Mouse (Mus musculus): ENCODE data around the gene Smim7.
A peak's percentile ranks its signal among the peaks of the same experiment; 100 is the strongest.

The Smim7 gene

DNA sequence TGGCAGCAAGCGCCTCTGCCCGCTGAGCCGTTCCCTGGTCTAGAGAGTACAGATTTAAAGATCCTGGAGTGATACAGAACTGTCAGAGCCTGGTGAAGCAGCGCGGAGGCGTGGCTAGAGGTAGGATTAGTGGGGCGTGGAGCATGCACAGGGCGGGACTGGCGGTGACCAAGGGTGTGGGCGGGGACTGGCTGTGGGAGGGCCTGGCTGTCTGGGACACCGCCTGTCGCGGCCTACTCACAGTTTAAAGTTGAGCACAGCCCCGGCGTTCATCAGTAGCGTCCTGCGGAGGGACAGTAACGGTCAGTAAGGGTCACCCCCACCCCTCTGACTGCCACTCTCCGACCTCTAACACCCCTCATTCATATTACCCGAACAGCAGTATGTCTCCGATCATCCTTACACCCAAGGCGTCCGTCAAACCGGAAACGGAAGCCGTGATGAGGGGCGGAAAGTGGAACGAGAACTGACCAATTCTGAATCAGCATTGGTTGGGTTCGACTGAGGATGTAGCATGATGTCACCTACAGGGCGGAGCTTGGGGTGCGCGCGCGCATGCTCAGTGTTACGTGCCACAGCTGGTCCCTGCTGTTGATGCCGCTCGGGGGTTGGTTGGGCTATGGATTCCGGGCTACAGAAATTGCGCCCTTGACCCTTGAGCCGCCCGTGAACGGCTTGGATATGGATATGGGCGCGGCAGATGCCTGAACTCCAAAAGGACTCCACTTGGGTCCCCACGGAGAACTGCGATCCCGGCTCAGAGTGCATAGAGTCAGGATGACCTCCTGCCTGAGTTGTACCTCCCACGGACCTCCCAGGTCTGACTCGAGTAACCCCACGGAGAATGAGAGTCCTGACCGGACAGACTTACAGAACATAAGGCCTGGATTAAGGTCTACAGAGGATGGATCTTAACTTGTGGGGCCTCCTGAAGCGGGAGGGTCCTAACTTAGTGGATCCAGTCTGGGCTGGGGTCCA is at the start of gene Smim7:
Smim7 (minus strand) TSS at position 456 of the 978 bp plus-strand sequence.
- peak; percentile 98 for DNase-seq (ENCODE audit: low spot score in 2 of 2)

DNA sequence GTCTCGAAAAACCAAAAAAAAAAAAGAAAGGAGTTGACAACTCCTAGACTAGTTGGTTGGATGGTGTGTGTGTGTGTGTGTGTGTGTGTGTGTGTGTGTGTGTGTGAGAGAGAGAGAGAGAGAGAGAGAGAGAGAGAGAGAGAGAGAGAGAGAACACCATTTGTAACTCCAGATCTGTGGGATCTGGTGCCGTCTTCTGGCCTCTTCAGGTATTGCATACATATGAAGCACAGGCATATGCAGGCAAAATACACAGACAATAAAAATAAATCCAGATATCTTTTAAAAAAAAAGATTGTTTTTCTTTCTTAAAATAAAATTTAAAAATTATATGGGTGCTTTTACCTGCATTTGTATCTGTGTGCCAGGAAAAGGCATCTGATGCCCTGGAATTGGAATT is 19.3 kb upstream of the Smim7 start:
- DNase-seq (ENCODE audit: low spot score in 2 of 2) = no peak

DNA sequence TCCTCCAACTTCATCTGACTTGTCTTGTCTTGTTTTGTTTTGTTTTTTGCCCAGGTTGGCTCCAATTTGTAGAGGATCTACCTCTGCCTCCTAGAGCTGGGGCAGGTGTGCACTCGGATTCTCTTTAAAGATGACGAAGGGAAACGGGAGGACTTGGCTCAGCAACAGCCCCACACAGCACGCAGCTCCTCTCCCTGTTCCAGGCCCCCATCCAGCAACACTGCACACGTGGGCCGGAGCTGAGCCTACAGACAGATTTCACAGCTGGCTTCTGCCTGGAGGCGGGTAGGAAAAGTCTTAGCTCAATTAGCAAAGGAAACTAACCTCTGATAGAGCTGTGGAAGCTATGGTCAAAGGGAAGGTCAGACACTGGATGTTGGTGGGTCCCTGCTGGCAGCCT is 18.4 kb upstream of the Smim7 start:
- DNase-seq (ENCODE audit: low spot score in 2 of 2) = no peak

DNA sequence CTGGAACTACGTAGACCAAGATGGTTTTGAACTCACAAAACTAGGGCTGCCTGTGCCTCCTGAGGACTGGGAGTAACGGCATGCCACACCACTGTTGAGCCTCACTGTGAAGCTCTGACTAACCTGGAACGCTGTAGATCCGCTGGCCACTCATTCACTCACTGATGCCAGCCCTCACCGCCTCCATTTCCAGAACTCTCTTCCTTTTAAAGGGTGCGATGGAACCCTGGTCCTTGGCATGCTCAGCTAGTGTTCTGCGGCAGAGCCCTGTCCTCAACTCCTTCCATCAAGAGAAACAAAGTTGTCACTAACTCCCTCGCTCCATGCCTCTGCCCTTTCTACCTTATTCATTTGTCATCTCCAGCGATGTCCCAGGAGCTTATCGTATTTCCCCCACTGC is 18.0 kb upstream of the Smim7 start:
- DNase-seq (ENCODE audit: low spot score in 2 of 2) = no peak

DNA sequence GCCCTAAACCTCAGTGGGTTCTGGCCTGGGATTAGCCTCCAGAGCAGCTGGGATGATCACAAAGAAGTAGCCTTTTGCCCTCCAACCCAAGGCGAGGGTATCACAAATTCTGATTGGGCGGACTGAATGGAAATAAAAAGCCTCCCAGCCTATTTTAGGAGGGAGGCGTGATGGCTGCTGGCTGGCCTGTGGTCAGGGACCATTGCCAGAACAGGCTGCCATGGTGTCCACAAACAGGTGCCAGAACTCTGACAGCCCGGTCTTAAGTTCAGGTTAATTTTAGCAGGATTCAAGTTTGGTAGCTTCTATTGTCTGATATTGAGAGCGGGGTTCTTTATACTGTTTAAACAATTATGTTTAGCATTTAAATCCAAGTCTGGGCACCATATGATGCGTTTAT is 16.9 kb upstream of the Smim7 start:
- no peak for DNase-seq (ENCODE audit: low spot score in 2 of 2)

DNA sequence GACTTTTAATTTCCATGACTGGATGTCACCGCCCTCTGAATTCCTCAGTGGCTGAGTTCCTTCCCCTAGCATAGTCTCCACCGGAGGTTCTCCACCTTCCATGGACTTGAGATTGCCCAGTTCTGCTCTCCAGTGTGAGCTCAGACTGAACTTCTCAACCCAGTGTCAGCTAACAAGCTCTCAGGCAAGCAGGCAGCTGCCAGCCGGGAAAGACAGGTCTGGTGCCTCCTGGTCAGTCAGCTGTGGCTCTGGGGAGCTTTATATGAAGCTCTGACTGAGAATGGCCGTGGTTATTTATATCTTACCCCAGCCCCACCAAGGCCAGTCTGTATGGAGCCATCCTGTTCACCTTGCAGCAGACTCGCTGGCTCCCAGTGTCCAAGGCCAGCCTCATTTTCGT is 13.5 kb upstream of the Smim7 start:
- DNase-seq (ENCODE audit: low spot score in 2 of 2) = no peak

DNA sequence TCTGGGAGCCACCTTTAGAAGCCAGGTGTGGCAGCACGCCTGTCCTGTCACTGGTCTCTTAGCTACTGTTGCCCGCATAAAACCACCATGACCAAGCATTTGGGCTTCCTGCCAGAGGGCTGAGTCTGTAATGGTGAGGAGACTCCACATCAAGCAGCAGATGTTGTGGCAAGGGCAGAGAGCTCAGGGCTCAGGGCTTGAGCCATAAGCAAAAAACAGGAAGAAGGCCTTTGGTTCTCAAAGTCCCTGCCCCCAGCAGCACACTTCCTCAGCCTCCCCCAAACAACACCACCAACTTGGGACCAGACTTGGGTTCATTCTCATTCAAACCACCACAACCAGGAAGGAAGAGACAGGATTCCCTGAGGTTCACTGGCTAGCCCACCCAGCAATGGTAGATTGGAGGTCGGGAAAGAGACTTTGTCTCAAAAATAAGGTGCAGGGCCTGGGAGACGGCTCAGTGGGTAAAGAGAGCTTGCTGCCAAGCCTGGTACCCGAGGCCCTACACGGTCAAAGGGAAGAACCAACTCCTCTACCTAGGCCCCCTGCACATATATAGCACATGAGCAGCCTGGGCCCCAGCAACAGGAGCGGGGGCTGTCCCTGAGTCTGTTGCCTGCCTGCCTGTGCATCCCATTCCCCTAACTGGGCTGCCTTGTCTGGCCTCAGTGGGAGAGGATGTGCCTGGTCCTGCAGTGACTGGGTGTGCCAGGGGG is 12.3 kb upstream of the Smim7 start:
- DNase-seq (ENCODE audit: low spot score in 2 of 2) = no peak

DNA sequence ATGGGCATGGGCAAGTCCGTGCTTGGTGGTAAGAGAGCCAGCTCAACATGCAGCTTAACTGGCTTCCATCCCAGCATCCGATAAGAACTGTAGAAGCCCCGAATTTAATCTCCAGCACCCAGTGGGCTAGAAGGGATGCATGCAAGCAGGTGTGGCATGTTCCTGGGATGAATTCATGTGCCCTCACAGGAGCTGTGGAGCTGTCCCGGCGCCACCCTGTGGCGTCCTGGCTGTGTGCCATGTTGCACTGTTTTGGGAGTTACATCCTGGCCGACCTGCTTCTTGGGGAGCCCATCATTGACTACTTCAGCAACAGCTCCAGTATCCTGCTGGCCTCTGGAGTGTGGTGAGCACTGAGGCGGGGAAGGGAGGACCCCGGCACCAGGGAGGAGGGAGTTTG is 8.5 kb upstream of the Smim7 start:
- DNase-seq (ENCODE audit: low spot score in 2 of 2) = no peak

DNA sequence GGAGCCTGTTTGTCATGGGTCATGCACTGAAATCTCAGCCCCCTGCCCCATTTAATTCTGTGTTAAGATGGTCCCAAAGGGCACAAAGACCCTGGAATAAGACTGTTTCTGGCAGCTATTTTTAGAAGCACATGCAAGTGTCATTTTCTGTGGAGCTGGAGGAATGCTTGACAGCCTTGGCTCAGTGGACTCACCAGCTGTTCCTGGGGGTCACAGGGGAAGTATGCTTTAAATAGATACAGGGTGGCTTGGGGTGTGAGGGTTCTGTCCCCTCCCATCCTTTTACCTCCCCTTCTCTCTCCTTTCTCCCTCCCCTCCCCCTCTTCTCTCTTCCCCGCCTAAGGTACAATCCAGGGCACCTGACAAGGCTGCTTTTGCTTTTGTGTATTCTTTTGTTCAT is 7.1 kb upstream of the Smim7 start:
- DNase-seq (ENCODE audit: low spot score in 2 of 2) = no peak

DNA sequence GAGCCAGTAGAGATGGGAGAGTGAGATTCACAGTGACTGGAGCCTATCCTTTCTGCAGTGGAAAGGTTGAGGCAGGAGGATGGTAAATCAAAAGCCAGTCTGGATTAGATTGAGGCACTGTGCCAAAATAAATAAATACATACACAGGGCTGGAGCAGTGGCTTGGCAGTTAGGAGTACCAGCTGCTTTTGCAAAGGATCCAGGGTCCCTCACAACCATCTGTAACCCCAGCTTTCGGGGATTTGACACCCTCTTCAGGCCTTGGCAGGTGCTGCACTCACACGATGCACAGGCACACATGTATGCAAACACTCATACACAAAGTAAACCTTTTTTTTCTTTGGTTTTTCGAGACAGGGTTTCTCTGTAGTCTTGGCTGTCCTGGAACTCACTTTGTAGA is 6.4 kb upstream of the Smim7 start:
- no peak for DNase-seq (ENCODE audit: low spot score in 2 of 2)

DNA sequence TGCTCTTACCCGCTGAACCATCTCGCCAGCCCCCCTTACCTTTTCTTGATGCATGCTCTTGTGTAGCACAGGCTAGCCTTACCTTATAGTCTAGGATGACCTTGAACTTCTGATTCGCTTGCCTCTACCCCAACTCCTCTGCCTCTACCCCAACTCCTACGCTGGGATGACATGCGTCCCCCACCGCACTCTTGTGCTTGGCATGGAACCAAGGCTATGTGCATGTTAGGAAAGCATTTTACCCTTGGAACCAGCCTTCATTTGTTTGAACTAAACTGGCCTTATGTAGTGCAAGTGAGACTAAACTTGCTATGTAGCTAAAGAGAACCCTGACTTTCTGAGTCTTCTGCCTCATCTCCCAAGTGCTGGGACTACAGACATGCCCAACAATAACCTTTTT is 5.0 kb upstream of the Smim7 start:
- DNase-seq (ENCODE audit: low spot score in 2 of 2) = no peak

DNA sequence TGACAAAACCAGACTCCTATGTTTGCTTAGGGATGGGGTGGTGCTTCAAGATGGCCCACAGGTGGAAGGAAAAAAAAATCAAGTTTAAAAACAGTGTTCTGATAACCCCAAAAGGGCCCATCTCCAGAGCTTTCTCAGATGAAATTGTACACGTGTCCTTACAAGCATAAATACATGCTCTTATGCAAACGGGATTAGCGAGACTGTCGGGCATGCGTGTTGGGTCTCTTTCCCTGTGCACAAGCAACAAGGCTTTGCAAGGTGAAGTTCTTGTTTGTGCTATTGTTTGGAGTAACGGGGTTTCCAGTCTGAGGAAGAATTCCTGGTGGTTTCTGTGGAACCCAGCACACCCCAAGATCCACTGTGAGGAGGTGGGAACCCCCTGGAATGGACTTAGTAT is 2.6 kb upstream of the Smim7 start:
- DNase-seq (ENCODE audit: low spot score in 2 of 2) = no peak

DNA sequence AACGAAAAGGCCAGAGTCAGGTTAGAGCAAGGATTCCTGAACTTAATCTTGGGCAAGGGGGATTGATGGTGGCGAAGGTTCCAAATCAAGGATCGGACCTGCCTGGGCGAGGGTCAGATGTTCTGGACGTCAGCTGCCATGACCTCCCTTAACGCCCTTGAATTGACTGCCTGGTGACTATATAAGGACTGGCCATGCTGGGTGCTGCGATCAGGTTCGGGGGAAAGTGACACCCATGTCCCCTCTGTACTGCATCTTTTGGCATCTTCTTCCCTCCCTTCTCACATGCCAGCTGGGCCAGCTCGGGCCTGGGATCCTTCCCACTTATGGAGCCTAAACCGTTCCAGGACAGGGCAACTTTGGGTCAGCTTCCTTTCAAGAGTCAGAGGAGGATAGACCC is 1.6 kb upstream of the Smim7 start:
- DNase-seq (ENCODE audit: low spot score in 2 of 2) = no peak

DNA sequence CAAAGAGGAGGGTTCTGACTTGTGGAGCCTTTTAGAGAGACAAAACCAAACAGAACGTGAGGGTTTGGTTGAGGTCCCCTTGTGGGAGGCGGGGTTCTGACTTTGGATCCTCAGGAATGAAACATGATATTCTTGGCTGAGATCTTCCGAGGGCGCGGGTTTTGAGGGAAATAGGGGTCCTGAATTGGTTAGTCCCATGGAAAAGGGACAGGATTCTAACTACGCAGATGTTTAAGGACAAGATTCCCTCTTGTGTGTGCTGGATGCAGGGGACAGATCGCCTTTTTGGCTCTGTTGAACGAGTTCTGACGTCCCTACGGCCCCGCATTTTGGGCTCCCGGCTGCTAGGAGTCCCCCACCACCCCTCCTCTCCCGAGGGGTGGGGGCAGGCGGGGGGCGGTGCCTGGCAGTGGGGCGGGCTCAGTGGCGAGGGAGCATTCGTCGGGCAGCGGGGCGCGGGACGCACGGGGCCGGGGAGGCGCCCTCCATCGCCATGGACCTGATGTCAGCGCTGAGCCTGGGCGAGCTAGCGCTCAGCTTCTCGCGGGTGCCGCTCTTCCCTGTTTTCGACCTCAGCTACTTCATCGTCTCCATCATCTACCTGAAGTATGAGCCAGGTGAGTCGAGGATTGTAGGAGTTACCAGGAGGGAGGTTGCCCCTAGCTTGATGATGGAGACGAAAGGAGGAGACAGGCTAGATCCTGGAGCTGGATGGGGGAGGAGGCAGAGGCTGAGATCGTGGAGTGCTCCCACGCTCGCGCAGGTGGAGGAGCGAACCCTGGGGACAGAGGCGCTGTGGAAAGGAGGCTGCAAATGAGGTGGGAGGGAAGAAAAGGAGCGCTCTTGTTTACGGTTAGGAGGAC is 954 bp upstream of the Smim7 start, which contains the start of gene Tmem38a:
Tmem38a (plus strand) TSS at position 445 of the 863 bp plus-strand sequence.
- peak; percentile 74 to 76 for DNase-seq (ENCODE audit: low spot score in 2 of 2)

DNA sequence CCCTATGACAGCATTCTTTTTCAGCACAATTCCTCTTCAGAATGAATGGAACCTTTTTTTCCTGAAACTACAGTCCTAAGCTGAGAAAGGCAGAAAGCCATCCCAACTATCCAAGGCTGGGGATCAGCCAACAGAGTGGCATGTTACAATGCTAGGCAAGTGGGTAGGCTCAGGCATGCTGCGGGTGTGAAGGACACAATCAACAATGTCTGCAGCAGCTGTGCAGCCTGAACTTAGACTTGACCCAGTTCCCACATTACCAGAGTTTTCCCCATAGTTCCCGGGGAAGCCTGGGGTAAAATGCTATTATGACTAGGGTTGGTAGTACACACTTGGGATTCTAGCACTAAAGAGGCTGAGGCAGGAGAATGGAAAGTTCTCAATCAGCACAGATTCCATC is 4.9 kb downstream of the Smim7 start:
- no peak for DNase-seq (ENCODE audit: low spot score in 2 of 2)

DNA sequence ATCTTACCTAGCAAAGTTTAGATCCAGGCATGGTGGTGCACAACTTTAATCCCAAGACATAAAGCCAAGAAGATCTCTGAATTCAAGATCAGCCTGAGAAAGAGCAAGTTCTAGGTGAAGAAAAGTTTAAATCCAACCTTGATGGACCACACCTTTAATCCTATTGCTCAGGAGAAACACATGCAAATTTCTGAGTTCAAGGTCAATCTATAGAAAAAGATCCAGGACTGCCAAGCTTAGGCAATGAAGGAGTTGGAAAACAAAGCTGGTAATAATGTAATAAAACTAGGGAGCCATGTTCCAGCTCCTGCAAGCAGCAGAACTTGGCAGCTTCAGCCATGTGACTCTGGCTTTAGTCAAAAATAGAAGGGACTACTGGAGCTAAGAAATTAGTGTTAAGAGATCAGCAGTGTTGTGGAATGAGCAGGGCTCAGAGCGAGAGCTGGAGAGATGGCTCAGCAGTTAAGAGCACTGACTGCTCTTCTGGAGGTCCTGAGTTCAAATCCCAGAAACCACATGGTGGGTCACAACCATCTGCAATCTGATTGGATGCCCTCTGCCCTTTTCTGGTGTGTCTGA is 9.7 kb downstream of the Smim7 start:
- DNase-seq (ENCODE audit: low spot score in 2 of 2) = no peak

DNA sequence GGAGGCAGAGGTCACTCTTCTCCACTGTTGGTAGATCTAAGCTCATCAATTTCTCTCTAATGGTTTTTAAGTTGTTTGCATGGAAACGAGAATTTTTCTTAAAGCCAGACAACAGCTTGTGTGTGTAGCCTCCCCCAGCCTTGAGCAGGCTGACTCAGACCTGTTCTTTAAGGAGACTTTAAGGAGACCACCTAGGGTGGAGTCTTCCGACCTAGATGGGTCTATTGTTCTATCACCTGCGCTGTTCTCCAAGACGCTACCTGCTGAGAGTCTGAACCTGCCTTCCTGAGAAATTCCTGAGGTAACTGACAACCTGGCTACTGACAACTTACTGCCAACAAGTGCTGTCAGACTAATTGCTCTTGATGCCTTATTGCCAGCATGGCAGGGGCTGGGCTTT is 15.1 kb downstream of the Smim7 start:
- DNase-seq (ENCODE audit: low spot score in 2 of 2) = no peak

DNA sequence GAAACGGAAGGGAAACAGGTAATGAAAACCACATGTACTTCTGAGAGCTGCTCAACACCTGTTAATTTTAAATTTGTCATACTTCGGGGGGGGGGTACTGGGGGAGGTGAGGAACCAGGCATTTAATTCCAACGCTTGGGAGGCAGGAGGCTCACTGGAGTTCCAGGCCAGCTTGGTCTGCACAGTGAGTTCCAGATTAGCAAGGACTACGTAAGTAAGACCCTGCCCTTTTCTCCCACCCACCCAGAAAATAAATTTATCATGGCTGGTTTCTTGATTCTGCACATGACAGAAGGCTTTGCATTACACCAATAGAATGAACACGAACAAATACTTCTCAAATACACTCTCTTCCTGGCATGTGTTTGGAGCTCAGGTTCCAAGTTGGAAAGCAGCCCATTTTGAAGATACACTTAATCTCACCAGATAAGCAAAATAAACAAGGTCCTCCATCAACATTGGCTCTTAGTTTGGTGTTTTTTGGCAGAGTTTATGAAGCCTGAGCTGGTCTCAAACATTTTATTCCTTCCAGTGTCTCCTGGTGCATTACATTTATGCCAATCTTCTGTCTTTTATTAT is 21.5 kb downstream of the Smim7 start:
- peak; percentile 47 to 56 for DNase-seq (ENCODE audit: low spot score in 2 of 2)

DNA sequence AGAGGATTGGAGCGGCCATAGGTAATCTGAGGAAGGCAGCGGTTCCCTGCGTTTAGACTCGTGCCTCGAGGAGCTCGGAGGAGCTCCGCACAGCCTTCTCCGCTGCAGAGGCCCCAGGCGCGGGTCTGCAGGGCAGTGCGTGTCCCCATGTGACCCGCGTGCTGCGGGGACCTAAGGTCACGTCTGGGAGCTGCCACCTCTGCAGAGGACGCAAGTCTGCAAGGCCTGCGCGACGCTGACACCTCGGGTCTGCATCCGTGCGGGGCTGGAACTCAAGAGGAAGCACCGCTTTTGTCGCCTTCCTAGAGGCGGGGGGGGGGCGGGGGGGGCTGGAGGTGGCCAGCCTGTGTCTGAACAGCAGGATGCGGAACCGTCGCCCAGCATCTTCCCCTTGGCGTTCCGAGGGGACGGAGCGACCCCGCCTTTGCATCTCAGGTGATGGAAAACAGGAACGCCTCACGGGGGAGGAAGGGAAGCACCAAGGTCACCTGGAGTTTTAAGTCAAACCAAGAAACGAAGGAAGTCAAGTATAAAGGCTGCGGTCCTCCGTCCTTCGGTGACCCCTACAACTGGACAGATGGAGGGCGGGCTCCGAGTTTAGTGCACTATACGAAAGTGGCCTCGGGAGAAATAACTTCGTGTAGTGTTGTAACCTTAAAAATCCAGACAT is 22.1 kb downstream of the Smim7 start:
- DNase-seq (ENCODE audit: low spot score in 2 of 2) = peak in 1 of 2 experiments; percentile 16

DNA sequence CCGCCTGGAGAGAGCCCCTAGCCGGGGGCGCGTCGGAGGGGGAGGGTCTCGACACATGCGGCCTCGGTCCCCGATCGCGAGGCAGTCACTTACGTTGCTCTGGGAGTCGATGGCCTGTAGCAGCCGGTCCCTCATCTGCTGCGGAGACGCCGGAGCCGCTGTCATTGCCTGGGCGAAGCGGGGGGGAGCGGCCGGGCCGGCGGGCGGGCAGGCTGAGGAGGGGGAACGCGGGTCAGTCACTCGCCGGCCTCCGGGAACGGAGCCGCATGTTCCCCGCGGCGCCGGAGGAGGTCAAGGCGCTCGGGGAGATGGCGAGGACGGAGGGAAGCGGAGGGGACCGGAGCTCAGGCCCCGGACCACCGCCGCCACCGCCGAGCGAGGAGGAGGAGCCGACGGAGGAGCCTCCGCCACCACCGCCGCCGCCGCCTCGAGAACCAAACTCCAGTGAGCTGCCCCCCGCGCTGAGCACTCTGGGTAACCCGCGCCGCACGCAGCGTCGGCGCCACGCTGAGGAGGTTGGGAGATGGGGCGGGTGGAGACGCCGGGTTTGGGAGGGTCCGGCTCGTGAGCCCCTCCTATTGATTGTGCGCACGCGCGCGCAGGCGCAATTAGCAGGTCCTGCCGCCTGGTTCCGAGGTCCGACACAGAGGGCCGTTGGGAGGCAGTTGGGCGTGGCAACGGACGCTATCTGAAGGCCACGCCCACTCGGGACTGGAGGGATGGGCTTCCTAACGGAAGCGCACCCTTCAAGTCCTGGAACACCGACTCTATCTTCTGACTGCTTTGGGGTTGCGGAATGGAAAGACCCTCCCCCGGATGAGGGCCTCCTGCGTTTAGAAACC is 22.9 kb downstream of the Smim7 start, which contains the start of gene Med26:
Med26 (minus strand) TSS at position 469 of the 842 bp plus-strand sequence.
- DNase-seq (ENCODE audit: low spot score in 2 of 2) = peak; percentile 94 to 98

Data from urinary bladder, postnatal 36 days (tissue).